Mouse (Mus musculus): ENCODE results near the gene Dbil5.

DNA sequence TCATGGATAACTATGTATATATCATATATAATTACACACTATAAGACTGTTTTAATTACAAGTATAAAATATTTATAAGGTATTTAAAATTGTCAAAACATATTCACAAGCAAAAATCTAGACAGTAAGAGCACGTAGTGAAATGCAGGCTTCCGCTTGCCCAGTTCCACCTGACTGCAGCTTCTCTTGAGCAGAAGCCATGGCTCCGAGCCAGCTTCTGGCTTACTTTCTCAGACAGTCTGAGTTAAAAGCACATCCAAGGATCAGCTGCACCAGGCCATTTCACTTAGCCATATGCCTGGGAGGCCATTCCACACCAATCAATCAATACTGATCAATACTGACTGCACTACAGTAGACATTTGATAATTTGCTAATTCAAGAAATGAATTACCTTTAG is 48.4 kb upstream of the Dbil5 start:
- TF ChIP-seq CTCF (IDR thresholded peaks at IDR 0.05; ENCODE audit: insufficient read depth, low read depth, low read length) (no peak), POLR2A (IDR thresholded peaks at IDR 0.05; ENCODE audit: insufficient read depth, low read depth, low read length) (no peak)
